Mouse (Mus musculus): ENCODE data around the gene Mrpl16.

DNA sequence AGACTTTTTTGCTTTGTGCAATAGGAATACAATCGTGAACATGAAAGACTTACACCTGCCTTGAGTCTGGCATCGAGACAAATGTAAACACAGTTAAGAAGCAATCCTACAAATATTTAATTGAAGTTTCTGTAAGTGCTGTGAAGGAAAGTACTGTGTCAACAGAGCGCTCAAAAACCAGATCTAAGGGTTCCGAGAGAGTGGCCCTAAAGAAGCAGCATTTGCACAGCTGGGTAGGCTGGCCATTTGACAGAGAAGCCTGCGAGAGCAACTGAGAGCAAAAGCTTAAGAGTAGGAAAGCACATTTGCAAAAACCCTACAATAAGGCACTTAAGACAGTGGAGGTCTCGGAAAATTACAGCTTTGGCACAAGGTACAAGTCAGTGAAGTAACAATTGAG is 45.9 kb upstream of the Mrpl16 start:
- TF ChIP-seq CTCF (IDR thresholded peaks at IDR 0.05) (no peak), POLR2A (IDR thresholded peaks at IDR 0.05; ENCODE audit: insufficient read depth, low read depth, low read length) (no peak), EP300 (IDR thresholded peaks at IDR 0.05; ENCODE audit: insufficient read depth, low read depth, low read length) (no peak)
